Mouse (Mus musculus) stomach, embryonic 14.5 days (tissue): ENCODE measurements at regions not wholly inside any gene's neighbourhood (a gene's known extent, or its start where the extent isn't known, plus 50 kb on each side); places are given as distances from the start of the nearest gene placed in this dataset.

Experiments
- ATAC-seq: fragments of 200-750 bp; cut with Nextera tagmentation; 2 replicates; pipeline ENCODE4 v1.8.0; 2017; ENCODE audit warnings: low read depth, moderate TSS enrichment; ENCODE audit not compliant: insufficient number of reproducible peaks, insufficient read depth, low FRiP score
- H3K27ac ChIP-seq: fragments of 300-500 bp; sonication (generic); 2 replicates; pipeline ENCODE4 v1.5.1; 2014; ENCODE audit warnings: mild to moderate bottlenecking, low read length, moderate library complexity, mixed read lengths
- H3K27me3 ChIP-seq: fragments of 300-500 bp; sonication (generic); 2 replicates; pipeline ENCODE4 v1.6.1; 2014; ENCODE audit warnings: low read length, control low read depth, mixed read lengths; ENCODE audit not compliant: control insufficient read depth, insufficient read depth
- H3K36me3 ChIP-seq: fragments of 300-500 bp; sonication (generic); 2 replicates; pipeline ENCODE4 v1.6.1; 2014; ENCODE audit warnings: mild to moderate bottlenecking, control low read depth, low read length, moderate library complexity, mixed read lengths; ENCODE audit not compliant: control insufficient read depth, insufficient read depth
- H3K4me1 ChIP-seq: fragments of 300-500 bp; sonication (generic); 2 replicates; pipeline ENCODE4 v1.6.1; 2014; ENCODE audit warnings: low read length, control low read depth, mixed read lengths; ENCODE audit not compliant: control insufficient read depth, insufficient read depth
- H3K4me2 ChIP-seq: fragments of 300-500 bp; sonication (generic); replicated peaks from 2 replicates; pipeline ENCODE4 v1.6.1; 2014; ENCODE audit warnings: low read depth, low read length, control low read depth
- H3K4me3 ChIP-seq: fragments of 300-500 bp; sonication (generic); 2 replicates; pipeline ENCODE4 v1.5.1; 2014; ENCODE audit warnings: low read depth, low read length, control low read depth
- H3K9ac ChIP-seq: fragments of 300-500 bp; sonication (generic); replicated peaks from 2 replicates; pipeline ENCODE4 v1.6.1; 2014; ENCODE audit warnings: low read depth, mild to moderate bottlenecking, control low read depth, low read length, moderate library complexity, mixed read lengths
- H3K9me3 ChIP-seq: fragments of 300-500 bp; sonication (generic); 2 replicates; pipeline ENCODE4 v1.6.1; 2016; ENCODE audit warnings: low read depth, low read length, control low read depth; ENCODE audit not compliant: control insufficient read depth
- WGBS: fragments of 180-500 bp; shearing (Covaris S2); extraction: QIAGEN DNeasy Blood & Tissue Kit; methylation state at CpG from one replicate; pipeline ENCODE4 v1.1.7; 2014; 5-methylcytosine and 5-hydroxymethylcytosine counted together

GRCm38 (mm10) chr12:9165367-9165940, 135.7 kb downstream of the Ttc32 start:
- no peak overlapping the region for H3K4me3 ChIP-seq
- H3K9ac ChIP-seq, result no peak overlapping the region
- H3K4me1 ChIP-seq, result no peaks in the 10 kb centered on the region
- no peak overlapping the region for H3K4me2 ChIP-seq
- H3K36me3 ChIP-seq, result no peaks in the 10 kb centered on the region
- no peaks in the 10 kb centered on the region for H3K27me3 ChIP-seq
- H3K27ac ChIP-seq, result no peak overlapping the region
- ATAC-seq, result no peak
- no peaks in the 10 kb centered on the region for H3K9me3 ChIP-seq
- WGBS, result 84% methylated on average over 4 of the region's 4 CpGs

GRCm38 (mm10) chr12:9166218-9166908, 136.6 kb downstream of the Ttc32 start:
- WGBS, result 54% methylated on average over 10 of the region's 10 CpGs
- H3K4me3 ChIP-seq, result no peak overlapping the region
- H3K9me3 ChIP-seq, result no peaks in the 10 kb centered on the region
- no peak overlapping the region for H3K9ac ChIP-seq
- H3K36me3 ChIP-seq, result no peaks in the 10 kb centered on the region
- no peak overlapping the region for H3K4me2 ChIP-seq
- H3K4me1 ChIP-seq, result no peaks in the 10 kb centered on the region
- ATAC-seq, result peak; percentile 70; the same call in 1 of the 2 replicates
- no peak overlapping the region for H3K27ac ChIP-seq
- no peaks in the 10 kb centered on the region for H3K27me3 ChIP-seq

GRCm38 (mm10) chr12:9169008-9169407, 139.2 kb downstream of the Ttc32 start:
- H3K9me3 ChIP-seq, result no peaks in the 10 kb centered on the region
- WGBS, result 51% methylated on average over 3 of the region's 3 CpGs
- no peak for ATAC-seq

GRCm38 (mm10) chr12:9173680-9174079, 143.9 kb downstream of the Ttc32 start:
- WGBS, result 18% methylated on average over 1 of the region's 1 CpGs
- Histone ChIP-seq H3K4me1 (0 out of 2 replicates have a peak, but pooled peaks cover 3% of the 10 kb centered on the region), H3K4me3 (no peak overlapping the region), H3K36me3 (no peaks in the 10 kb centered on the region), H3K27me3 (no peaks in the 10 kb centered on the region), H3K9me3 (no peaks in the 10 kb centered on the region), H3K4me2 (no peak overlapping the region), H3K9ac (no peak overlapping the region), H3K27ac (no peak overlapping the region)
- ATAC-seq, result no peak

More at GRCm38 (mm10) chr12:9169008-9169407, 139.2 kb downstream of the Ttc32 start:
- Histone ChIP-seq H3K27me3 (no peaks in the 10 kb centered on the region), H3K27ac (no peak overlapping the region), H3K36me3 (no peaks in the 10 kb centered on the region), H3K4me2 (no peak overlapping the region), H3K9ac (no peak overlapping the region), H3K4me1 (no peaks in the 10 kb centered on the region), H3K4me3 (no peak overlapping the region)

- Histone ChIP-seq H3K27ac (no peak overlapping the region), H3K4me1 (0 out of 2 replicates have a peak, but pooled peaks cover 3% of the 10 kb centered on the region), H3K4me2 (no peak overlapping the region), H3K9ac (no peak overlapping the region), H3K36me3 (no peaks in the 10 kb centered on the region), H3K4me3 (no peak overlapping the region), H3K9me3 (no peaks in the 10 kb centered on the region), H3K27me3 (no peaks in the 10 kb centered on the region)
- ATAC-seq, result no peak
- 19% methylated on average over 9 of the region's 9 CpGs for WGBS
Observed at GRCm38 (mm10) chr12:9174327-9174726, 144.5 kb downstream of the Ttc32 start.

- ATAC-seq, result no peak
- Histone ChIP-seq H3K9ac (no peak overlapping the region), H3K4me1 (0 out of 2 replicates have a peak, but pooled peaks cover 3% of the 10 kb centered on the region), H3K36me3 (no peaks in the 10 kb centered on the region), H3K4me2 (no peak overlapping the region), H3K27me3 (no peaks in the 10 kb centered on the region), H3K9me3 (no peaks in the 10 kb centered on the region), H3K4me3 (no peak overlapping the region), H3K27ac (no peak overlapping the region)
- 38% methylated on average over 2 of the region's 2 CpGs for WGBS
Observed at GRCm38 (mm10) chr12:9176198-9176597, 146.4 kb downstream of the Ttc32 start.

GRCm38 (mm10) chr12:9178626-9179025, 148.8 kb downstream of the Ttc32 start:
- no peak overlapping the region for H3K4me3 ChIP-seq
- no peak overlapping the region for H3K4me2 ChIP-seq
- H3K9ac ChIP-seq, result no peak overlapping the region
- ATAC-seq, result no peak
- 0 out of 2 replicates have a peak, but pooled peaks cover 3% of the 10 kb centered on the region for H3K4me1 ChIP-seq
- no peaks in the 10 kb centered on the region for H3K27me3 ChIP-seq
- H3K36me3 ChIP-seq, result no peaks in the 10 kb centered on the region
- 23% methylated on average over 4 of the region's 4 CpGs for WGBS
- no peaks in the 10 kb centered on the region for H3K9me3 ChIP-seq
- no peak overlapping the region for H3K27ac ChIP-seq

- no peak overlapping the region for H3K4me3 ChIP-seq
- no peaks in the 10 kb centered on the region for H3K9me3 ChIP-seq
- H3K4me1 ChIP-seq, result 0 out of 2 replicates have a peak, but pooled peaks cover 3% of the 10 kb centered on the region
- no peaks in the 10 kb centered on the region for H3K36me3 ChIP-seq
- no peak overlapping the region for H3K4me2 ChIP-seq
- ATAC-seq, result no peak
- no peak overlapping the region for H3K9ac ChIP-seq
- 84% methylated on average over 4 of the region's 4 CpGs for WGBS
- H3K27me3 ChIP-seq, result no peaks in the 10 kb centered on the region
- no peak overlapping the region for H3K27ac ChIP-seq
Observed at GRCm38 (mm10) chr12:9180677-9181076, 150.9 kb downstream of the Ttc32 start.
